Mouse (Mus musculus) testis, adult 2 months (tissue): Measurements from ENCODE around the gene Olfr1331. TPM values are rescaled to one million over a fixed set of nuclear protein-coding genes. Genes with fewer than 3 reads are reported as not detected.
"Not testable (repeated sequence)": the region's sequence is repeated elsewhere in the genome, so short reads cannot be mapped to it uniquely, and the experiment has no call there.

Source experiments
- H3K27ac ChIP-seq: fragments of 200-500 bp; 2 replicates; pipeline ENCODE4 v1.5.1; 2012; ENCODE audit warnings: low read depth, low read length; ENCODE audit not compliant: control insufficient read depth, insufficient read depth
- H3K27me3 ChIP-seq: fragments of 200-500 bp; 2 replicates; pipeline ENCODE4 v1.6.1; 2012; ENCODE audit warnings: mild to moderate bottlenecking, low read length, moderate library complexity; ENCODE audit not compliant: control insufficient read depth, insufficient read depth
- H3K36me3 ChIP-seq: fragments of 200-500 bp; 2 replicates; pipeline ENCODE4 v1.6.1; 2012; ENCODE audit warnings: mild to moderate bottlenecking, low read length; ENCODE audit not compliant: control insufficient read depth, insufficient read depth
- H3K4me1 ChIP-seq: fragments of 200-500 bp; 2 replicates; pipeline ENCODE4 v1.6.1; 2012; ENCODE audit warnings: low read length; ENCODE audit not compliant: control insufficient read depth, insufficient read depth
- H3K4me3 ChIP-seq: fragments of 200-500 bp; 2 replicates; pipeline ENCODE4 v1.5.1; 2012; ENCODE audit warnings: low read depth, mild to moderate bottlenecking, low read length, moderate library complexity, mixed read lengths; ENCODE audit not compliant: control insufficient read depth
- CTCF ChIP-seq: fragments of 200-500 bp; IDR thresholded peaks from 2 replicates; pipeline ENCODE4 v1.5.1; 2012; ENCODE audit warnings: low read depth, mild to moderate bottlenecking, inconsistent platforms, low read length, moderate library complexity; ENCODE audit not compliant: control insufficient read depth, insufficient read depth, insufficient replicate concordance
- POLR2A ChIP-seq: fragments of 200-500 bp; IDR thresholded peaks from 2 replicates; pipeline ENCODE4 v1.6.1; 2012; ENCODE audit warnings: low read depth, mild to moderate bottlenecking, inconsistent platforms, low read length, moderate library complexity; ENCODE audit not compliant: control insufficient read depth
- polyA plus RNA-seq: library from polyadenylated mRNA; depleted of rRNA; stranded (reverse); fragments of >200 nt; gene quantifications from 2 replicates; pipeline ENCODE4 v1.2.3, GENCODE M21; 2012; rRNA removed

Gene Olfr1331
- polyA plus RNA-seq = not detected in 2 replicates

GRCm38 (mm10) chr4:118864349-118864748 lies at the start of gene Olfr1331:
Gene Olfr1331 (plus strand): TSS chr4:118864649.
- Histone ChIP-seq H3K36me3 (no peaks in the 10 kb centered on the region), H3K4me1 (no peaks in the 10 kb centered on the region), H3K27me3 (no peaks in the 10 kb centered on the region), H3K27ac (no peak within 1 kb of the TSS), H3K4me3 (no peak within 1 kb of the TSS)
- TF ChIP-seq POLR2A = no peak
- TF ChIP-seq CTCF = no peak

- Histone ChIP-seq H3K4me1 (no peaks in the 10 kb centered on the region), H3K27ac (no peak overlapping the region), H3K36me3 (no peaks in the 10 kb centered on the region), H3K27me3 (no peaks in the 10 kb centered on the region), H3K4me3 (no peak overlapping the region)
- TF ChIP-seq CTCF (no peak), POLR2A (no peak)
Measured at GRCm38 (mm10) chr4:118818921-118819320, 45.5 kb upstream of the Olfr1331 start.

- H3K27ac ChIP-seq = no peak within 1 kb of the TSS
- TF ChIP-seq CTCF (no peak), POLR2A (no peak)
- no peaks in the 10 kb centered on the region for H3K4me1 ChIP-seq
Measured at GRCm38 (mm10) chr4:118836179-118836578, 28.3 kb upstream of the Olfr1331 start, which contains the start of gene Olfr1333. Gene Olfr1333 (minus strand): TSS chr4:118836279.

GRCm38 (mm10) chr4:118861791-118862190 lies 2.7 kb upstream of the Olfr1331 start:
- no peaks in the 10 kb centered on the region for H3K27me3 ChIP-seq
- H3K4me1 ChIP-seq = no peaks in the 10 kb centered on the region
- no peaks in the 10 kb centered on the region for H3K36me3 ChIP-seq
- H3K27ac ChIP-seq = no peak overlapping the region
- no peak overlapping the region for H3K4me3 ChIP-seq
- TF ChIP-seq CTCF = no peak
- TF ChIP-seq POLR2A = no peak

More at GRCm38 (mm10) chr4:118836179-118836578, 28.3 kb upstream of the Olfr1331 start, which contains the start of gene Olfr1333:
- Histone ChIP-seq H3K27me3 (no peaks in the 10 kb centered on the region), H3K4me3 (no peak within 1 kb of the TSS), H3K36me3 (no peaks in the 10 kb centered on the region)

- Histone ChIP-seq H3K4me3 (no peak overlapping the region), H3K36me3 (no peaks in the 10 kb centered on the region), H3K27ac (no peak overlapping the region), H3K4me1 (no peaks in the 10 kb centered on the region), H3K27me3 (no peaks in the 10 kb centered on the region)
- TF ChIP-seq POLR2A = no peak
- TF ChIP-seq CTCF = no peak
Measured at GRCm38 (mm10) chr4:118862704-118863103, 1.7 kb upstream of the Olfr1331 start.

GRCm38 (mm10) chr4:118867566-118867965 lies 3.1 kb downstream of the Olfr1331 start:
- H3K4me3 ChIP-seq = no peak overlapping the region
- no peak for TF ChIP-seq CTCF
- TF ChIP-seq POLR2A = no peak
- H3K36me3 ChIP-seq = no peaks in the 10 kb centered on the region
- H3K4me1 ChIP-seq = no peaks in the 10 kb centered on the region
- H3K27ac ChIP-seq = no peak overlapping the region
- H3K27me3 ChIP-seq = no peaks in the 10 kb centered on the region

- Histone ChIP-seq H3K4me3 (no peak within 1 kb of the TSS), H3K27me3 (no peaks in the 10 kb centered on the region), H3K27ac (no peak within 1 kb of the TSS), H3K4me1 (no peaks in the 10 kb centered on the region), H3K36me3 (no peaks in the 10 kb centered on the region)
- TF ChIP-seq POLR2A (no peak), CTCF (no peak)
Measured at GRCm38 (mm10) chr4:118888297-118888696, 23.8 kb downstream of the Olfr1331 start, which contains the start of gene Olfr1330. Gene Olfr1330 (plus strand): TSS chr4:118888597.

DNA sequence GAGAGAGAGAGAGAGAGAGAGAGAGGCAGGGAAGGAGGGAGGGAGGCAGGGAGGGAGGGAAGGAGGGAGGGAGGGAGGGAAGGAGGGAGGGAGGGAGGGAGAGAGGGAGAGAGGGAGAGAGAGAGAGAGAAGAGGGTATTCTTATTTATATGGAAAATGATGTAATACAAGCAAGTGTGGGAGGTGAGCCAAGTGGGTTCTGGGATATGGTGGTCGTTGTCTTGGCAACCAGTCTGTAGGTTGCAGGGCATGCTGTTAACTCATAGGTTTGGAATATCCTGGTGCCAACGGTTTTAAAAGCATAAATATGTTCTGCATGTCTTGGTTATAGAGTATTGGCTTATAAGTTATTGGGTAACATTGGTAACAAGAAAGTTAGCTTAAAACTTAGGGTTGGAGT lies 37.5 kb downstream of the Olfr1331 start:
- TF ChIP-seq POLR2A (no peak), CTCF (no peak)
- H3K36me3 ChIP-seq = no peaks in the 10 kb centered on the region
- no peaks in the 10 kb centered on the region for H3K4me1 ChIP-seq
- no peak overlapping the region for H3K4me3 ChIP-seq
- no peaks in the 10 kb centered on the region for H3K27me3 ChIP-seq
- no peak overlapping the region for H3K27ac ChIP-seq

DNA sequence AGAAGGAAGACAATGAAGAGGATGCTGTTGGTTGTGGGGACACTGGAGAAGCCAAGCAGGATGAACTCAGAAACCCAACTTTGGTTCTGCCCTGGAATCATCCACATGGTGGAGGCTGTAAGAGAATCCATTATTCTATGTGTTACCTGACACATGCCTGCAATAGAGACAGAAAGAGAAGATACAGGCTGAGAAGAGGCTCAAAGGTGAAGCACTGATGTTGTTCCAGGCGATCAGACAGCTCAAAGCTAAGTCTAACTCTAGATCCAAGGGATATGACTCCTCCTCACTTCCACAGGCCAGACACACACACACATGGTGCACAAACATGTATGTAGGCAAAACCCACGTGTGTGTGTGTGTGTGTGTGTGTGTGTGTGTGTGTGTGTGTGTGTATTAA lies 52.9 kb downstream of the Olfr1331 start, which contains the start of gene Olfr1329:
Gene Olfr1329 (minus strand): TSS at position 101 of the 400 bp plus-strand sequence.
- not testable (repeated sequence) for H3K4me3 ChIP-seq, H3K36me3 ChIP-seq, H3K27ac ChIP-seq, H3K27me3 ChIP-seq, H3K4me1 ChIP-seq
